Mouse (Mus musculus): ENCODE measurements around the gene Hmgb2. TPM values are rescaled to one million over a fixed set of nuclear protein-coding genes. Genes with fewer than 3 reads are reported as not detected.
A peak's percentile ranks its signal among the peaks of the same experiment; 100 is the strongest.

Hmgb2 gene
- polyA plus RNA-seq, 2 experiments: 199 to 290 TPM

DNA sequence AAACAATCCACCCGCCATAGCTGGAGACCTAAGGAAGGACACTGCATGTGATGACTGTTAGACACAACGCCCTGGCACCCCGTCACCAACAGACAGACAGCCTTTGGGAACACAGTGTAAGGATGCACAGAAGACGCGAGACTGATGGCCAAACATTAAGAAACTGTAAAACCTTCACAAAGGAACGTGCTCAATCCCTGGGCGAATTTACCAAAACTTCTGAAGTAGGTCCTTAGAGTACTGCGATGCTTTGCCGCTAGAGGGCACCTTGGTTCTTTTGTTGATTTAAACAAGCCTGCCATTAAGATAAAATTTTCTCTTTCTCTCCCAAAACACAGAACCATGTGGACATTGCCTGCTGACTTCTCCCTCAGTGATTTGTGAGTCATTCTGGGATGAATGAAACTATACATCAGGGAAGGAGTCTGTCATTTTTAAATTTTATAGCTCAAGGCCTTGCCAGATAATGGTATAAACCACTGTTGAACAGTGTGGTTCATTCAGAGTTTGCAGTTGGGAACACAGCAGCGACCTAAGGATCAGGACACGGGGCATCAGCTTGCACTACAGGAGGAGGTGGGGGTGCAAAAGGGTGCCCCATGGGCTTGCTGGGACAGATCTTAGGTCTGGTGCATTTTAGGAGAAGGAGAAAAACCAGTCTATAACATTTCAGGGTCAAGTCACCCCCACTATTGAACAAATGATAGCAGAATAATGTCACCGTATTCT is 28.6 kb downstream of the Hmgb2 start:
- no peak overlapping the region for H3K4me2 ChIP-seq (replicated peaks; ENCODE audit: low read depth, low read length, severe bottlenecking)
- H3K27me3 ChIP-seq (ENCODE audit: control insufficient read depth, insufficient read depth, low read length): no peaks in the 10 kb centered on the region
- peaks cover 12% of the 10 kb centered on the region for H3K36me3 ChIP-seq (ENCODE audit: control insufficient read depth, insufficient read depth, low read length)
- no peak overlapping the region for H3K27ac ChIP-seq (replicated peaks; ENCODE audit: low read depth, low read length)
- H3K9ac ChIP-seq (ENCODE audit: low read depth, low read length, severe bottlenecking): no peak overlapping the region
- 0 out of 2 replicates have a peak, but pooled peaks cover 4% of the 10 kb centered on the region for H3K4me1 ChIP-seq (ENCODE audit: control insufficient read depth, insufficient read depth, low read length)
- DNase-seq (ENCODE audit: low spot score) (peak; percentile 88), ATAC-seq (ENCODE audit: low FRiP score, low read depth) (peak; percentile 53; the same call in 1 of the 2 replicates)
- 46% methylated on average over 12 of the region's 12 CpGs for WGBS
- H3K9me3 ChIP-seq (ENCODE audit: control insufficient read depth, low read length): no peaks in the 10 kb centered on the region
- no peak for TF ChIP-seq POLR2A (IDR thresholded peaks at IDR 0.05; ENCODE audit: borderline replicate concordance, extremely low read depth, insufficient read depth, insufficient read length)
- H3K4me3 ChIP-seq (replicated peaks; ENCODE audit: low read length): no peak overlapping the region

GRCm38 (mm10) chr8:57540951-57541350 is 29.2 kb downstream of the Hmgb2 start:
- Histone ChIP-seq H3K36me3 (ENCODE audit: control insufficient read depth, insufficient read depth, low read length) (peaks cover 5% of the 10 kb centered on the region), H3K4me2 (replicated peaks; ENCODE audit: low read depth, low read length, severe bottlenecking) (no peak overlapping the region), H3K4me1 (ENCODE audit: control insufficient read depth, insufficient read depth, low read length) (0 out of 2 replicates have a peak, but pooled peaks cover 4% of the 10 kb centered on the region), H3K4me3 (replicated peaks; ENCODE audit: low read length) (no peak overlapping the region), H3K9ac (ENCODE audit: low read depth, low read length, severe bottlenecking) (no peak overlapping the region), H3K9me3 (ENCODE audit: control insufficient read depth, low read length) (no peaks in the 10 kb centered on the region), H3K27me3 (ENCODE audit: control insufficient read depth, insufficient read depth, low read length) (no peaks in the 10 kb centered on the region), H3K27ac (replicated peaks; ENCODE audit: low read depth, low read length) (no peak overlapping the region)
- DNase-seq (ENCODE audit: low spot score) (no peak), ATAC-seq (ENCODE audit: low FRiP score, low read depth) (no peak)
- WGBS: 92% methylated on average over 11 of the region's 11 CpGs
- no peak for TF ChIP-seq POLR2A (IDR thresholded peaks at IDR 0.05; ENCODE audit: borderline replicate concordance, extremely low read depth, insufficient read depth, insufficient read length)

DNA sequence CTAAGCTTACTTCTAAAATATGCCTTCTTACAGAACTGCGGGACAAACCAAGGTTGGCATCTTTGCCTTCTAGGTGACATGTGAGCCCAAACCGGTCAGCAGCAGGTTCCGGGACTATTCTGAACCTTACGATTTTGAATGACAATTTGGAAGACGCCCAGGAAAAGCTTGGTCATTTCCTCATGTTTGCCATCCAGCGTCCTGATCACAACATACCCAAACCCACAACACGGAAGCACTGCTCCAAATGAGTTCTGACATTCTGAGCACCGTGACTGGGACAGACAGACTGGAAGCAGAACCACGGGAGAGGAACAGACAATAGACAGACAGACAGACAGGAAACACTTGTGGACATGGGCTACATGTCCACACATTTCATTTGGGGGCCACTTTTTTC is 29.7 kb downstream of the Hmgb2 start:
- no peak overlapping the region for H3K27ac ChIP-seq (replicated peaks; ENCODE audit: low read depth, low read length)
- ATAC-seq (ENCODE audit: low FRiP score, low read depth): no peak
- H3K4me1 ChIP-seq (ENCODE audit: control insufficient read depth, insufficient read depth, low read length): 0 out of 2 replicates have a peak, but pooled peaks cover 4% of the 10 kb centered on the region
- H3K36me3 ChIP-seq (ENCODE audit: control insufficient read depth, insufficient read depth, low read length): peaks cover under 1% of the 10 kb centered on the region
- DNase-seq (ENCODE audit: low spot score): no peak
- TF ChIP-seq POLR2A (IDR thresholded peaks at IDR 0.05; ENCODE audit: borderline replicate concordance, extremely low read depth, insufficient read depth, insufficient read length): no peak
- no peak overlapping the region for H3K4me3 ChIP-seq (replicated peaks; ENCODE audit: low read length)
- H3K27me3 ChIP-seq (ENCODE audit: control insufficient read depth, insufficient read depth, low read length): no peaks in the 10 kb centered on the region
- no peaks in the 10 kb centered on the region for H3K9me3 ChIP-seq (ENCODE audit: control insufficient read depth, low read length)
- 88% methylated on average over 9 of the region's 9 CpGs for WGBS
- no peak overlapping the region for H3K9ac ChIP-seq (ENCODE audit: low read depth, low read length, severe bottlenecking)
- H3K4me2 ChIP-seq (replicated peaks; ENCODE audit: low read depth, low read length, severe bottlenecking): no peak overlapping the region

DNA sequence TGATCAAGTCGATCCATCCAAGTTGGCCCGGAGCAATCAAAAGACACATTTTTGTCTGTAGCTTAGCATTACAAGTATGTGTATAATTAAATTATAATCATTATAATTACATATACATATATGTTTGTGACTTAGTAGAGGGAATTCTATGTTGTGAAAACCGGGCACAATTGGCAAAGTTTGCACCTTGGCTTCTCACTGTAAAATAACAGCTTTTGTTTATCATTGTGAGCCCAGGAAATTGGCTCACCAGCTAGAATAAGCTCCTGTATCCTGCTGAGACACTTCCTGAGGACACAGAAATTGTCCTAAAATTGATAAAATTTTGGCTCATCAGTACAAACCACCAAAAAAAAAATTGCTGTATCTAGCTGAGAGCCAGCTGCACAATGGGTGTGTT is 34.7 kb downstream of the Hmgb2 start:
- no peaks in the 10 kb centered on the region for H3K9me3 ChIP-seq (ENCODE audit: control insufficient read depth, low read length)
- H3K4me2 ChIP-seq (replicated peaks; ENCODE audit: low read depth, low read length, severe bottlenecking): no peak overlapping the region
- H3K27me3 ChIP-seq (ENCODE audit: control insufficient read depth, insufficient read depth, low read length): no peaks in the 10 kb centered on the region
- no peaks in the 10 kb centered on the region for H3K36me3 ChIP-seq (ENCODE audit: control insufficient read depth, insufficient read depth, low read length)
- WGBS: 88% methylated on average over 3 of the region's 3 CpGs
- H3K9ac ChIP-seq (ENCODE audit: low read depth, low read length, severe bottlenecking): no peak overlapping the region
- no peak overlapping the region for H3K27ac ChIP-seq (replicated peaks; ENCODE audit: low read depth, low read length)
- DNase-seq (ENCODE audit: low spot score) (no peak), ATAC-seq (ENCODE audit: low FRiP score, low read depth) (no peak)
- TF ChIP-seq POLR2A (IDR thresholded peaks at IDR 0.05; ENCODE audit: borderline replicate concordance, extremely low read depth, insufficient read depth, insufficient read length): no peak
- 0 out of 2 replicates have a peak, but pooled peaks cover 4% of the 10 kb centered on the region for H3K4me1 ChIP-seq (ENCODE audit: control insufficient read depth, insufficient read depth, low read length)
- H3K4me3 ChIP-seq (replicated peaks; ENCODE audit: low read length): no peak overlapping the region

DNA sequence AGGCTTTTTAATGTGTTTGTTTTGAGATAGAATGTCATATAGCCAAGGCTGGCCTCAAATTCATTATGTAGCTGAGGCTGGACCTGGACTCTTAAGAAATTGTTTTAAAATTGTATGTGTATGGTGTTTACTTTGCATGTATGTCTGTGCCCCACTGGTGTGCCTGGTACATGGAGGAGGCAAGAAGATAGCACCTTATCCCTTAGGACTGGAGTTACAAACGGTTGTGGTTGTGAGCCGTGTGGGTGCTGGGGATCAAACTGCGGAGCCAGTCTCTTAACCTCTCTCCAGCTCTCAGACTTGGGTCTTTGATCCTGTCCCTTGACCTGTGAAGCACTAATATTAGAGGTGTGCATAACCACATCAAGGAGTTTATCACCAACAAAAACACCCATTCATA is 35.1 kb downstream of the Hmgb2 start:
- Histone ChIP-seq H3K27me3 (ENCODE audit: control insufficient read depth, insufficient read depth, low read length) (no peaks in the 10 kb centered on the region), H3K4me1 (ENCODE audit: control insufficient read depth, insufficient read depth, low read length) (0 out of 2 replicates have a peak, but pooled peaks cover 4% of the 10 kb centered on the region), H3K36me3 (ENCODE audit: control insufficient read depth, insufficient read depth, low read length) (no peaks in the 10 kb centered on the region), H3K4me3 (replicated peaks; ENCODE audit: low read length) (no peak overlapping the region), H3K4me2 (replicated peaks; ENCODE audit: low read depth, low read length, severe bottlenecking) (no peak overlapping the region), H3K27ac (replicated peaks; ENCODE audit: low read depth, low read length) (no peak overlapping the region), H3K9ac (ENCODE audit: low read depth, low read length, severe bottlenecking) (no peak overlapping the region), H3K9me3 (ENCODE audit: control insufficient read depth, low read length) (no peaks in the 10 kb centered on the region)
- WGBS: 86% methylated on average over 3 of the region's 3 CpGs
- TF ChIP-seq POLR2A (IDR thresholded peaks at IDR 0.05; ENCODE audit: borderline replicate concordance, extremely low read depth, insufficient read depth, insufficient read length): no peak
- ATAC-seq (ENCODE audit: low FRiP score, low read depth) (no peak), DNase-seq (ENCODE audit: low spot score) (no peak)

Data from limb, embryonic 14.5 days (tissue).